Mouse (Mus musculus) limb, embryonic 11.5 days (tissue): Measurements from ENCODE around the gene Abhd2. TPM values are rescaled to one million over a fixed set of nuclear protein-coding genes. Genes with fewer than 3 reads are reported as not detected.
A peak's percentile ranks its signal among the peaks of the same experiment; 100 is the strongest.

ENCODE experiments used
- ATAC-seq: fragments of 200-750 bp; cut with Nextera tagmentation; 2 replicates; pipeline ENCODE4 v1.8.0; 2017; ENCODE audit warnings: low read depth; ENCODE audit not compliant: insufficient number of reproducible peaks, low FRiP score, low TSS enrichment
- DNase-seq: peaks from one replicate; pipeline ENCODE4 v3.0.0-alpha.2; 2015; ENCODE audit warnings: low spot score
- H3K27ac ChIP-seq: fragments of 300-500 bp; sonication (generic); replicated peaks from 2 replicates; pipeline ENCODE4 v1.5.1; 2014; ENCODE audit warnings: low read depth, mild to moderate bottlenecking, low read length
- H3K27me3 ChIP-seq: fragments of 300-500 bp; sonication (generic); 2 replicates; pipeline ENCODE4 v1.6.1; 2014; ENCODE audit warnings: mild to moderate bottlenecking, low read length, mixed read lengths; ENCODE audit not compliant: control insufficient read depth, insufficient read depth
- H3K36me3 ChIP-seq: fragments of 300-500 bp; sonication (generic); 2 replicates; pipeline ENCODE4 v1.6.1; 2014; ENCODE audit warnings: mild to moderate bottlenecking, low read length, moderate library complexity, mixed read lengths; ENCODE audit not compliant: control insufficient read depth, insufficient read depth
- H3K4me1 ChIP-seq: fragments of 300-500 bp; sonication (generic); 2 replicates; pipeline ENCODE4 v1.6.1; 2014; ENCODE audit warnings: low read length, mixed read lengths; ENCODE audit not compliant: control insufficient read depth, insufficient read depth
- H3K4me2 ChIP-seq: fragments of 300-500 bp; sonication (generic); 2 replicates; pipeline ENCODE4 v1.6.1; 2014; ENCODE audit warnings: low read depth, mild to moderate bottlenecking, moderate library complexity; ENCODE audit not compliant: severe bottlenecking
- H3K4me3 ChIP-seq: fragments of 300-500 bp; sonication (generic); 2 replicates; pipeline ENCODE4 v1.5.1; 2014; ENCODE audit warnings: low read depth, low read length
- H3K9ac ChIP-seq: fragments of 300-500 bp; sonication (generic); 2 replicates; pipeline ENCODE4 v1.6.1; 2014; ENCODE audit warnings: mild to moderate bottlenecking, low read length
- H3K9me3 ChIP-seq: fragments of 300-500 bp; sonication (generic); 2 replicates; pipeline ENCODE4 v1.6.1; 2016; ENCODE audit warnings: low read length; ENCODE audit not compliant: control insufficient read depth
- WGBS: fragments of 180-500 bp; shearing (Covaris S2); extraction: QIAGEN DNeasy Blood & Tissue Kit; methylation state at CpG from one replicate; pipeline ENCODE4 v1.1.7; 2014; 5-methylcytosine and 5-hydroxymethylcytosine counted together
- polyA plus RNA-seq: library from polyadenylated mRNA; unstranded; fragments of >200 nt; fragmentation: Nextera tagmentation; extraction: Ambion mirVana; gene quantifications from 2 replicates; pipeline ENCODE4 v1.2.1, GENCODE M21; 2014

Abhd2 gene
- polyA plus RNA-seq, 1 experiment from 2014 or later = 8.8 TPM

GRCm38 (mm10) chr7:79302586-79302985, 29.6 kb downstream of the Abhd2 start:
- Histone ChIP-seq H3K9ac (no peak overlapping the region), H3K4me1 (no peaks in the 10 kb centered on the region), H3K4me2 (no peak overlapping the region), H3K9me3 (no peaks in the 10 kb centered on the region), H3K27ac (no peak overlapping the region), H3K27me3 (no peaks in the 10 kb centered on the region), H3K36me3 (no peaks in the 10 kb centered on the region), H3K4me3 (no peak overlapping the region)
- no peak for DNase-seq
- no peak for ATAC-seq
- 90% methylated on average over 2 of the region's 2 CpGs for WGBS

GRCm38 (mm10) chr7:79303183-79303761, 30.3 kb downstream of the Abhd2 start:
- Histone ChIP-seq H3K4me2 (no peak overlapping the region), H3K36me3 (no peaks in the 10 kb centered on the region), H3K27ac (no peak overlapping the region), H3K9me3 (no peaks in the 10 kb centered on the region), H3K9ac (no peak overlapping the region), H3K27me3 (no peaks in the 10 kb centered on the region), H3K4me1 (no peaks in the 10 kb centered on the region), H3K4me3 (no peak overlapping the region)
- DNase-seq (no peak), ATAC-seq (no peak)
- 79% methylated on average over 6 of the region's 6 CpGs for WGBS

- Histone ChIP-seq H3K9ac (no peak overlapping the region), H3K36me3 (no peaks in the 10 kb centered on the region), H3K27me3 (no peaks in the 10 kb centered on the region), H3K4me3 (no peak overlapping the region), H3K27ac (no peak overlapping the region), H3K4me1 (peaks cover 15% of the 10 kb centered on the region), H3K9me3 (no peaks in the 10 kb centered on the region), H3K4me2 (no peak overlapping the region)
- ATAC-seq = no peak
- DNase-seq = no peak
- 82% methylated on average over 8 of the region's 8 CpGs for WGBS
Measured at GRCm38 (mm10) chr7:79308455-79309030, 35.5 kb downstream of the Abhd2 start.

GRCm38 (mm10) chr7:79309247-79310190, 36.5 kb downstream of the Abhd2 start:
- Histone ChIP-seq H3K4me2 (no peak overlapping the region), H3K4me3 (no peak overlapping the region), H3K9ac (no peak overlapping the region), H3K27ac (no peak overlapping the region), H3K27me3 (no peaks in the 10 kb centered on the region), H3K36me3 (no peaks in the 10 kb centered on the region), H3K9me3 (no peaks in the 10 kb centered on the region), H3K4me1 (peaks cover 24% of the 10 kb centered on the region)
- 64% methylated on average over 19 of the region's 19 CpGs for WGBS
- ATAC-seq (no peak), DNase-seq (peak; percentile 32)

- ATAC-seq = no peak
- Histone ChIP-seq H3K27me3 (no peaks in the 10 kb centered on the region), H3K9me3 (no peaks in the 10 kb centered on the region), H3K27ac (no peak overlapping the region), H3K4me3 (no peak overlapping the region), H3K9ac (no peak overlapping the region), H3K4me2 (no peak overlapping the region), H3K4me1 (peaks cover 30% of the 10 kb centered on the region), H3K36me3 (no peaks in the 10 kb centered on the region)
- no peak for DNase-seq
- 73% methylated on average over 1 of the region's 1 CpGs for WGBS
Measured at GRCm38 (mm10) chr7:79310191-79310555, 37.2 kb downstream of the Abhd2 start.

- 89% methylated on average over 5 of the region's 5 CpGs for WGBS
- ATAC-seq = no peak
- peaks cover 41% of the 10 kb centered on the region for H3K4me1 ChIP-seq
Measured at GRCm38 (mm10) chr7:79311420-79311988, 38.5 kb downstream of the Abhd2 start.

GRCm38 (mm10) chr7:79312246-79312645, 39.2 kb downstream of the Abhd2 start:
- Histone ChIP-seq H3K4me1 (peaks cover 45% of the 10 kb centered on the region), H3K9ac (no peak overlapping the region), H3K4me2 (no peak overlapping the region), H3K27ac (no peak overlapping the region; the same call in 1 of the 2 replicates), H3K36me3 (no peaks in the 10 kb centered on the region), H3K4me3 (no peak overlapping the region), H3K27me3 (no peaks in the 10 kb centered on the region), H3K9me3 (no peaks in the 10 kb centered on the region)
- WGBS = 34% methylated on average over 8 of the region's 8 CpGs
- DNase-seq = no peak
- no peak for ATAC-seq

More at GRCm38 (mm10) chr7:79311420-79311988, 38.5 kb downstream of the Abhd2 start:
- no peaks in the 10 kb centered on the region for H3K27me3 ChIP-seq
- H3K9me3 ChIP-seq = no peaks in the 10 kb centered on the region
- H3K27ac ChIP-seq = no peak overlapping the region
- no peak overlapping the region for H3K4me3 ChIP-seq
- DNase-seq = no peak
- no peak overlapping the region for H3K4me2 ChIP-seq
- no peak overlapping the region for H3K9ac ChIP-seq
- H3K36me3 ChIP-seq = no peaks in the 10 kb centered on the region

- 7% methylated on average over 12 of the region's 12 CpGs for WGBS
- Histone ChIP-seq H3K27ac (no peak overlapping the region), H3K27me3 (no peaks in the 10 kb centered on the region), H3K9ac (no peak overlapping the region), H3K4me3 (no peak overlapping the region), H3K4me2 (no peak overlapping the region), H3K36me3 (no peaks in the 10 kb centered on the region), H3K4me1 (peaks cover 56% of the 10 kb centered on the region), H3K9me3 (no peaks in the 10 kb centered on the region)
- DNase-seq (peak; percentile 58), ATAC-seq (peak; percentile 41; the same call in 1 of the 2 replicates)
Measured at GRCm38 (mm10) chr7:79313519-79314059, 40.6 kb downstream of the Abhd2 start.
